Mouse (Mus musculus) cerebellum, adult 11 months (tissue): ENCODE measurements around the gene Terf2.
A peak's percentile ranks its signal among the peaks of the same experiment; 100 is the strongest.
"Not testable (repeated sequence)": the region's sequence is repeated elsewhere in the genome, so short reads cannot be mapped to it uniquely, and the experiment has no call there.

Experiments
- DNase-seq: peaks from one replicate; pipeline ENCODE4 v3.0.0; 2022

Terf2 gene

DNA sequence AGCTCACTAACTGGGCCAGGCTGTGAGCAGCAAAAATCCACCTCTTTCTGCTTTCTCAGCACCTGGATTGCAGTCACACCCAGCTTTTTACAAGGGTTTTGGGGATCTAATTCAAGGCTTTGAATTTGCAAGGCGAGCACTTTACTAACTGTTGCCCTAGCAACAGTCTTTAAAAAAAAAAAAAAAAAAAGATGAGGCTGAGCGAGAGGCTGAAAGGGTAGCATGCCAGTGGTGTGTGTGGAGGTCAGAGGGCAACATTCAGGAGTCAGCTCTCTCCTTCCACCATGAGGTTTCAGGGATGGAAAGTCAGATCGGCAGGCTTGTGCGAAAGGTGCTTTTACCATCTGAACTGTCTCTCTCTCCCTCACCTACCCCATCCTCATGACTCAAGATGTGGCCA lies 16.9 kb upstream of the Terf2 start:
- DNase-seq, result no peak

- no peak for DNase-seq
Observed at GRCm38 (mm10) chr8:107111340-107112105, 15.2 kb upstream of the Terf2 start.

DNA sequence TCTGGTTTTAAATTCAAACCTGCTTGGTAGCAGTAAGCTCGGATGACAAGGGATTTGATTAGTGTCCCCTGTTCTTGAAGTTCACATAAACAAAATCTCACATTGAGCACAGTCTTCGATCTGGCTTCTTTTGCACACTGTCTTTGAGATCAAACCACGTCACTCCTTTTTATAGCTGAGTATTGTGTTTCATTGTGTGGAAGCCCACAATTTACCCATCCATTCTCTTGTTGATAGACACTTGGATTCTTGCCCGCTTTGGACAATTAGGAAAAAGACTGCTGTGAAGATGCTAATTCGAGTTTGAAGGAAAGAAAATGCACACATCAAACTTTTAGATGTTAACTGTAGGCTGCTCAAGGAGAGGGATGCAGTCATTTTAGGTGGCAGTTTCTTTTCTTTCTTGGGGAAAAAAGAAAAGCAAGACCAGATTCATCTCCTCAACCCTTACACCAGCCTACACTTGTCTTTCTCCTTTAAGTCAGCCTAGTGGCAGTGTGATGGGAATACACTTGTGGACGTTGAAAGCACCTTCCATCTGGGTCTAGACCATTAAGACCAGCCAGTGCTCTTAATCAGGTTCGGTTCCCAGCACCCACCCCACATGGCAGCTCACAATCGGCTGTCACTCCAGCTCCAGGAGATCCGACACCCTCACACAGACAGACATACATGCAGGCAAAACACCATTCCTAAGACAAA lies 14.4 kb upstream of the Terf2 start:
- DNase-seq, result no peak

DNA sequence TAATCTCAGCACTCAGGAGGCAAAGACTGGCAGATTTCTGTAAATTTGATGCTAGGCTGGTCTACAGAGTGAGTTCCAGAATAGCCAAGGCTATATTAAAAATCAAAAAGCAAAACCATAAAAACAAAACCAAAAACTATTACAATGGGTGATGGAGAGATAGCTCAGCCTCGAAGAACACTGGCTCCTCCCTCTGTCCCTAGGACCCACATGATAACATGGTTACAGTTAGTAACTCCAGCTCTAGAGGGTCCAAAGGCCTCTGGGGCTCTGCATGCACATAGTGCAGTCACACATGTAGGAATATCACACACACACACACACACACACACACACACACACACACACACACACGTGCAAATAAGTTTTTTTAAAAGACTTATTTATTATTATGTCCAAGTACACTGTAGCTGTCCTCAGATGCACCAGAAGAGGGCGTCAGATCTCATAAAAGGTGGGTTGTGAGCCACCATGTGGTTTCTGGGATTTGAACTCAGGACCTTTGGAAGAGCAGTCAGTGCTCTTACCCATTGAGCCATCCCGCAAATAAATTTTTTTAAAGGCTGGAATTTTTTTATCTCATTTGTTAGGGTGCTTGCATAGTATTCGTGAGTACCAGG lies 13.6 kb upstream of the Terf2 start:
- no peak for DNase-seq

DNA sequence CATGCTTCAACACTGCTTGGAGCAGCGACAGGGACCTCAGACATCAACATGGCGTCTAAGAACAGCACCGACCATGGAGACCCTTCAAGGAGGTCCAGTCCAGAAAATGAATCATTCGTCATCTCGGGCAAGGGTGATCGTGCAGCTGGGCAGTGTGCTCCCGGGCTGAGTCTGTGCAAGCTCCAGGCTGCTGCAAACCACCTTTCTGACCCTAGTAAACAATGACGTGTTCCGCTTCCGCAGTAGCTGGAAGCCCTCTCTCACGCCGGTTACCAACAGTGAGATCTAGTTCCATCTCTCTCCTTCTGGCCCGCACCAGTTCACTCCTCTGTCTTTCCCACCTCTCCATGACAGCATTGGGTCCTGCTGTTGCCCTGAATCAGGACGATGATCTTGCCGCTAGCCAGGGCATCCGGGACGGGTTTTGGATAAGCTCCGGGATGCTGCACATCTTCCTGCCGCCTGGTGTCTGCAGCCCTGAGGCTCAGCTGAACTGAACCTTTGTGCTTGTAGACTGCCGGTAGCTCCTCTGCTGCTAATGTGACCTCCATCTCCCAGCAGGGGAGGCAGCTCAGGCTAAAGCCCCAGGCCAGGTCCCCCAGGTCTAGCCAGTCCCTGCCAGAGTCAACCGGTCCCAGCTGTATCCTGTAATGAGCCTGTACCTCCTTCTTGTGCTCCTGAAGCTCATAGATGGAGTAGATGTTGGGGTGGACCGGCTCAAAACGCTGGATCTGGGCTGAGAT lies 12.8 kb upstream of the Terf2 start:
- no peak for DNase-seq

DNA sequence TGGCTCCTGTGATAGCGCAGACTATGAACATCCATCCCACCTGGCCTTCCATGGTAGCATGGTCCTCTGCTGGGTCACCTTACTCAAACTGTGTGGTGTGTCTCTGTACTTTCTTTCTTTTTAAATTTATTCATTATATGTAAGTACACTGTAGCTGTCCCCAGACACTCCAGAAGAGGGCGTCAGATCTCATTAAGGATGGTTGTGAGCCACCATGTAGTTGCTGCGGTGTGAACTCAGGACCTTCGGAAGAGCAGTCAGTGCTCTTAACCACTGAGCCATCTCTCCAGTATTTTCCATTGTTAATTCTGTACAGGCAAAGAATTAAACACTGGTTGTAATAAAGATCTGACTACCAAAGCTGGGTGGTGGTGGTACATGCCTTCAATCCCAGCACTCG lies 11.7 kb upstream of the Terf2 start:
- not testable (repeated sequence) for DNase-seq

DNA sequence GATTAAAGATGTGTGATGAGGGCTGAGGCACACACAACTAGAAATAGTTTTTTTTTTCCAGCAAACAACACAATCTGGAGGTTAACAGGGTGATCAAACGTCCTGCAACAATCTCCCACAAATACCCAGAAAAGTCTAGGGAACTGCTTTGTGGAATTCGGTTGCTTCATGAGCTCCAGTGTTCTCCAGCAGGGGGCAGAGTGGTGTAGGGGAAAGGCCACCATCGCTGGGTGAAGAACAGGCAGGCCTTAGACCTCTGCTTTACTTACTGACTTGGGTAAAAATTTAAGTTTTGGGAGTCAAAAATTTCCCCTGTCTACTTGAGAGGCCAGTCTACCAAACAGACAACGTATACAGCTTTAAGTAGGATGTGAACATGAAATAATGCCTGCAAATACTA lies 8.2 kb upstream of the Terf2 start:
- peak; percentile 54 for DNase-seq

DNA sequence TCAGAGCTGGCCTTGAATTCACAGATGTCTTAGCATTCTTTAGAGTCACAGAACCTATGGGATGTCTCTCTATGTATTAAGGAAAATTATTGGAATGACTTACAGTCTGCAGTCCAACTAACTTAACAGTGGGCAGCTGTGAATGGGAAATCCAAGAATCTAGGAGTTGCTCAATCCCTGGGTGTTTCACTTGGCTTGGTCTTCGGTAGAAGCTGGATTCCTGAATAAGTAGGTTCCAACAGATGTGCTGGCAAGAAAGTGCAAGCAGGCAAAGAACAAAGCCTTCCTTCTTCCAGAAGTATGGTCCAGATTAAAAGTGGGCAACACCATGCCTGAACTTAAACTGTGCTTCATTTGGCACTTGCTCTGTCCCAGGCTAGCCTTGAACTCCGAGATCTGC lies 4.3 kb upstream of the Terf2 start:
- no peak for DNase-seq

GRCm38 (mm10) chr8:107095717-107096365 lies 506 bp downstream of the Terf2 start:
- no peak for DNase-seq

- no peak for DNase-seq
Observed at GRCm38 (mm10) chr8:107090531-107090930, 5.8 kb downstream of the Terf2 start.

DNA sequence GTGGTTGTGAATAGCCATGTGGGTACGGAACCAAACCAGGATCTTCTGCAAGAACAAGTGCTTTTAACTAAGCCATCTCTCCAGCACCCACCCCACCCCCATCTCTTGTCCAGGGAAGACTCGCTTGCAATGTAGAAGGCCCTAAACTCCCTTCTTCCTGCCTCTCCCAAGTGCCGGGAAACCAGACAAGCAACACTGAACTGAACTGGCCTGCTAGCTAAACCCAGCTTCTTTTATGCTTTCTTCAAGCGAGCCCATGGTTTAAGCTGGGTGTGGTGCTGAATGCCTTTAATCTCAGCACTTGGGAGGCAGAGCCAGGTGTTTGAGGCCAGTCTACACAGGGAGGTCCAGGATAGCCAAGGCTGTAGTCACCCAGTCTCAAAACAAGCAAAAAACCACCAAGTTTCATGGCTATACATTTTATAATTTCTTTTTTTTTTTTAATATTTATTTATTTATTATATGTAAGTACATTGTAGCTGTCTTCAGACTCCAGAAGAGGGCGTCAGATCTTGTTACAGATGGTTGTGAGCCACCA lies 7.8 kb downstream of the Terf2 start:
- DNase-seq, result no peak

DNA sequence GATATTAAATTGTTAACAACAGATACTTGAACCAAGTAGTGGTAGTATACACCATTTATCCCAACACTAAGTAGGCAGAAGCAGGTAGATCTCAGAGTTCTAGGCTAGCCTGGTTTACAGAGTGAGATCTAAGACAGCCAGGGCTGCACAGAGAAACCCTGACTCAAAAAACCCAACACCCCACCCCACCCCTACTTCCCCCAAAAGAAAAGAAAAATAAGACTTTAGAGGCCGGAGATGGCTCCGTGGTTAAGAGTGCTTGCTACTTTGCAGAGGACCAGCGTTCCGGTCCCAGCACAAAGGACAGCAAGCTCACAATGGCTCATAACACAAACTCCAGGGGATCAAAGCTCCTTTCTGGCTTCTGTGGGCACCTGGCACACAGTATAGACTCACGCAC lies 10.3 kb downstream of the Terf2 start:
- DNase-seq, result no peak

- DNase-seq, result no peak
Observed at GRCm38 (mm10) chr8:107085358-107085757, 11.0 kb downstream of the Terf2 start.

GRCm38 (mm10) chr8:107076239-107076888 lies 20.0 kb downstream of the Terf2 start:
- DNase-seq, result no peak

- no peak for DNase-seq
Observed at GRCm38 (mm10) chr8:107074128-107074527, 22.2 kb downstream of the Terf2 start.

GRCm38 (mm10) chr8:107073706-107074105 lies 22.6 kb downstream of the Terf2 start:
- no peak for DNase-seq

GRCm38 (mm10) chr8:107065511-107066496 lies 30.5 kb downstream of the Terf2 start, which contains the start of gene Tmed6:
Tmed6 (minus strand) TSS chr8:107065644.
- no peak for DNase-seq

- DNase-seq, result no peak
Observed at GRCm38 (mm10) chr8:107062613-107063012, 33.7 kb downstream of the Terf2 start.

GRCm38 (mm10) chr8:107056973-107057369 lies 39.4 kb downstream of the Terf2 start:
- DNase-seq, result no peak
